Mouse (Mus musculus) limb, embryonic 11.5 days (tissue): ENCODE data around the gene Dock9. TPM values are rescaled to one million over a fixed set of nuclear protein-coding genes. Genes with fewer than 3 reads are reported as not detected.
"Not testable (repeated sequence)": the region's sequence is repeated elsewhere in the genome, so short reads cannot be mapped to it uniquely, and the experiment has no call there.

Experiments used
- ATAC-seq: fragments of 200-750 bp; cut with Nextera tagmentation; 2 replicates; pipeline ENCODE4 v1.8.0; 2017; ENCODE audit warnings: low read depth; ENCODE audit not compliant: insufficient number of reproducible peaks, low FRiP score, low TSS enrichment
- DNase-seq: peaks from one replicate; pipeline ENCODE4 v3.0.0-alpha.2; 2015; ENCODE audit warnings: low spot score
- H3K27ac ChIP-seq: fragments of 300-500 bp; sonication (generic); replicated peaks from 2 replicates; pipeline ENCODE4 v1.5.1; 2014; ENCODE audit warnings: low read depth, mild to moderate bottlenecking, low read length
- H3K27me3 ChIP-seq: fragments of 300-500 bp; sonication (generic); 2 replicates; pipeline ENCODE4 v1.6.1; 2014; ENCODE audit warnings: mild to moderate bottlenecking, low read length, mixed read lengths; ENCODE audit not compliant: control insufficient read depth, insufficient read depth
- H3K36me3 ChIP-seq: fragments of 300-500 bp; sonication (generic); 2 replicates; pipeline ENCODE4 v1.6.1; 2014; ENCODE audit warnings: mild to moderate bottlenecking, low read length, moderate library complexity, mixed read lengths; ENCODE audit not compliant: control insufficient read depth, insufficient read depth
- H3K4me1 ChIP-seq: fragments of 300-500 bp; sonication (generic); 2 replicates; pipeline ENCODE4 v1.6.1; 2014; ENCODE audit warnings: low read length, mixed read lengths; ENCODE audit not compliant: control insufficient read depth, insufficient read depth
- H3K4me2 ChIP-seq: fragments of 300-500 bp; sonication (generic); 2 replicates; pipeline ENCODE4 v1.6.1; 2014; ENCODE audit warnings: low read depth, mild to moderate bottlenecking, moderate library complexity; ENCODE audit not compliant: severe bottlenecking
- H3K4me3 ChIP-seq: fragments of 300-500 bp; sonication (generic); 2 replicates; pipeline ENCODE4 v1.5.1; 2014; ENCODE audit warnings: low read depth, low read length
- H3K9ac ChIP-seq: fragments of 300-500 bp; sonication (generic); 2 replicates; pipeline ENCODE4 v1.6.1; 2014; ENCODE audit warnings: mild to moderate bottlenecking, low read length
- H3K9me3 ChIP-seq: fragments of 300-500 bp; sonication (generic); 2 replicates; pipeline ENCODE4 v1.6.1; 2016; ENCODE audit warnings: low read length; ENCODE audit not compliant: control insufficient read depth
- WGBS: fragments of 180-500 bp; shearing (Covaris S2); extraction: QIAGEN DNeasy Blood & Tissue Kit; methylation state at CpG from one replicate; pipeline ENCODE4 v1.1.7; 2014; 5-methylcytosine and 5-hydroxymethylcytosine counted together
- polyA plus RNA-seq: library from polyadenylated mRNA; unstranded; fragments of >200 nt; fragmentation: Nextera tagmentation; extraction: Ambion mirVana; gene quantifications from 2 replicates; pipeline ENCODE4 v1.2.1, GENCODE M21; 2014

The Dock9 gene
- polyA plus RNA-seq, 1 experiment from 2014 or later, result 5.8 TPM

DNA sequence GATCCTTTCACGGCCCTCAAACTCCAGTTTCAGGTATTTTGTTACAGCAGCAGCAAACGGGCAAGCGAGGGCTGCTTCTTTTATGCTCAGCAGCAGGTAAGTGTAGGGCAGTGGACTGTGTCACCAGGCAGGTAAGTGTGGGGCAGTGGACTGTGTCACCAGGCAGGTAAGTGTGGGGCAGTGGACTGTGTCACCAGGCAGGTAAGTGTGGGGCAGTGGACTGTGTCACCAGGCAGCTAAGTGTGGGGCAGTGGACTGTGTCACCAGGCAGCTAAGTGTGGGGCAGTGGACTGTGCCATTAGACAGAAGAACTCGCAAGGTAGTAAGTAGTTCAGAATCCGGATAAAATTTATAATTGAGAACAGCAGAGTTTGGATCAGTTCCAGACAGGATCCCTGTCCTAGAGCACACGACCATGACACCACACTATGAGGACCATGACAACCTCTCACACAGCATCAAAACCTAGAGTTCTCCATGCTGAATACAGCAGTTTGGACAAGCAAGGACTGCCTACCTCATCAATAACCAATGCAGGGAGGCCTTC, 173.6 kb downstream of the Dock9 start:
- 93% methylated on average over 6 of the region's 6 CpGs for WGBS
- ATAC-seq, H3K9me3 ChIP-seq, DNase-seq, H3K36me3 ChIP-seq, H3K27ac ChIP-seq, H3K4me2 ChIP-seq, H3K27me3 ChIP-seq, H3K4me1 ChIP-seq, H3K4me3 ChIP-seq, H3K9ac ChIP-seq: not testable (repeated sequence)

DNA sequence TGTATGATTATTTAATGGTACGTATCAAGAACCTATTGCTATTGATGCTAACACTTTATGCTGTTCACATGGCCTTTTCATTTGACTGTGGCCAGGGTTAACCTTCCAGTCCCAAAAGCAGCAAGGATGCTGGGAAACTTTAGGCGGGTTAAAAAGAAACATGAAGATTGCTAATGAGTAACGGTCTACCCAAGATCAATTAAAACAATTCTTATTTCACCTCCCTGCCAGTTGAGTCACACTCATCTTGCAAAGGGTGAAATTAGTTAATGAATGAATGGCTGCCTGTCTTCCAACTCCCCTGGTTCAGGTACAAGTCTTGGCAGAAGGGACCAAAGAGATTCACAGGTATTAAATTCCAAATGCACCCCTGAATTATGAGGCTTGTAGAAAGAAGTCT, 175.8 kb downstream of the Dock9 start:
- WGBS, result 92% methylated on average over 3 of the region's 3 CpGs
- H3K4me2 ChIP-seq, result no peak overlapping the region

DNA sequence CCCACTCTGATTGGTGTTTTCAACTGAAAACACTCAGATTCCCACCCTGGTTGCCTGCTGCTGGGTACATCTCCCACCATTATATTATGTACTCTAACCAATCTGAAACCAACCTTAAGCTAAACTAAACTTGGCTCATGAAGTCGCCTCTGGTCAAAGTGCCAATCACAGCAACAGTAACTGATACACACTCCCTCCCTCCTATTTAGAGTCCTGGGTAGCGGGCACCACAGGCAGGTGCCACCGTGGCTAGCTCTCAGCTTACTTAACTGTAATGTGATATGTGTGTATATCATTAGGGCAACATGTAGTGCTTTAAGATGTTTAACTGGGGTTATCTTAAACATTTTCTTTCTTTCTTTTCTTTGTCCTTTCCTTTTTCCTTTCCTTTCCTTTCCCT, 177.1 kb downstream of the Dock9 start:
- Histone ChIP-seq H3K4me2 (no peak overlapping the region), H3K27me3 (no peaks in the 10 kb centered on the region), H3K9ac (no peak overlapping the region), H3K36me3 (peaks cover 3% of the 10 kb centered on the region; the same call in 1 of the 2 replicates), H3K27ac (no peak overlapping the region), H3K4me1 (no peaks in the 10 kb centered on the region), H3K9me3 (no peaks in the 10 kb centered on the region), H3K4me3 (no peak overlapping the region)
- WGBS, result 87% methylated on average over 3 of the region's 3 CpGs
- ATAC-seq (no peak), DNase-seq (no peak)

More for the DNA sequence above, 175.8 kb downstream of the Dock9 start:
- no peaks in the 10 kb centered on the region for H3K9me3 ChIP-seq
- no peak overlapping the region for H3K9ac ChIP-seq
- H3K36me3 ChIP-seq, result peaks cover 3% of the 10 kb centered on the region; the same call in 1 of the 2 replicates
- no peaks in the 10 kb centered on the region for H3K27me3 ChIP-seq
- H3K27ac ChIP-seq, result no peak overlapping the region
- no peak for DNase-seq
- H3K4me3 ChIP-seq, result no peak overlapping the region
- no peaks in the 10 kb centered on the region for H3K4me1 ChIP-seq
- ATAC-seq, result no peak

DNA sequence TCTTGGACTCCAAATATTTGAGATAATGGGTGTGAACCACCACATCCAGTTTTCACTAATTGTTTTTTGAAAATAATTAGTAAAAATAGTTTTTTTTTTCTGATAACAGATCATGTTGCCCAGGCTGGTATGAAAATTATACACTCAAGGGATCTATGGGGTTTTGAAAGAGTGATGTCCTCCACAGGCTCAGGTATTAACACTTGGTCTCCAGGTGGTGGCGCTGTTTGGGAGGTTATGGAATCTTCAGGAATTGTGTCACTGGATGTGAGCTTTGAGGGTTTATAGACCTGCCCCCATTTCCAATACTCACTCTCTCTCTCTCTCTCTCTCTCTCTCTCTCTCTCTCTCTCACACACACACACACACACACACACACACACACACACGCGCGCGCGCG, 177.5 kb downstream of the Dock9 start:
- H3K4me1 ChIP-seq, result no peaks in the 10 kb centered on the region
- H3K9me3 ChIP-seq, result no peaks in the 10 kb centered on the region
- no peak overlapping the region for H3K27ac ChIP-seq
- H3K9ac ChIP-seq, result no peak overlapping the region
- ATAC-seq, result no peak
- WGBS, result over 99% methylated on average over 7 of the region's 7 CpGs
- no peak overlapping the region for H3K4me2 ChIP-seq
- H3K27me3 ChIP-seq, result no peaks in the 10 kb centered on the region
- no peak overlapping the region for H3K4me3 ChIP-seq
- no peak for DNase-seq
- H3K36me3 ChIP-seq, result peaks cover 3% of the 10 kb centered on the region; the same call in 1 of the 2 replicates

DNA sequence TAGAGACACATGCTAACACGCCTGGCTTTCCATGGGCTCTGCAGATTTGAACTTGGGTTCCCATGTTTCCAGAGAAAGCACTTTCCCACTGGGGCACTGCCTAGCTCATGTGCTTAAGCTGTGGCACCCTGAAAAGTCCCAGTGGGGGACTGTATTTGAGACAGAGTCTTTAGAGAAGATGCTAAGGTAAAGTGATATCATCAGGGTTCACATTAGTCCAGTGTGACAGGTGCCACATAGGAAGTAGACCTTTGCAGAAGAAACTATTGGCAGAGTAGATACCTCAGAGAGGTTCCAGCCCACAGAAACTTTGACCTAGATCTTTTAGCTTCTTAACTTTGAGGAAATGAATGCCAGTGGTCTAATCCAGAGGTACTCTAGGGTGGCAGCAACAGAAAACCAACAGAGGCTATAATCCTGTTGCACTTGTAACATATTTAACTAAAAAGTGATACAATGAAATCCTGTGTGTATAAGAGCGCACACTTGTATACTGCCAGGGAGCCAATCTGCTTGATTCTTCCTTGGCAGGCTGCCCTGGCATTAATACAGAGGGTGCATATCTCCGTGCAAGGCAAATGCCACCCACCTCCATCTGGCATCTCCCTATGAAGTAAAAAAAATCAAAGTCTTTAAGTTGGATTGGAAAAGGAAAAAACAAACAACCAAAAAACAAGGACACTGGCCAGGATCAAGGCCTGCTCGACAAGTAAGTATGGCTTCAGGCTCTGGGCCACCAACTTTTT, 179.8 kb downstream of the Dock9 start:
- DNase-seq (no peak), ATAC-seq (no peak)
- no peaks in the 10 kb centered on the region for H3K27me3 ChIP-seq
- H3K4me1 ChIP-seq, result no peaks in the 10 kb centered on the region
- no peak overlapping the region for H3K27ac ChIP-seq
- H3K36me3 ChIP-seq, result peaks cover 3% of the 10 kb centered on the region; the same call in 1 of the 2 replicates
- H3K4me3 ChIP-seq, result no peak overlapping the region
- H3K9me3 ChIP-seq, result no peaks in the 10 kb centered on the region
- H3K4me2 ChIP-seq, result no peak overlapping the region
- WGBS, result 92% methylated on average over 4 of the region's 4 CpGs
- H3K9ac ChIP-seq, result no peak overlapping the region

DNA sequence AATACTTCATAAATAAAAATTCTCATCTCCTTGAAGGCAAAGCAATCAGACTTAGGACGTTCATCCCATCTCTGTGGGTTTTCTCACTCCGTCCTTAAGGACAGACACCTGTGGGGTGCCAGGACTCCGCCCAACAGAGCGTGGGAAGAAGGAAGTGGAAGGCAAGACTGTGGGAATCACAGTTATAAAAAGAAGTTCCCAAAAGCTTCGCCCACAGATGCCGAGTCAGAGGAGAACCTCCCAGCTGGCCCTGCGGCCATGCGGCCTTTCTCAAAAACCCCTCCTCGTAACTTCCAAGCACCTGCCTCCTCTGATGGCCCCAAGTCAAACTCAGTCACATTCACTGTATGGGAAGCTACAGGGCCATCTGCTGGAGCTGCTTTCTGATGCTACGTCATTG, 182.2 kb downstream of the Dock9 start:
- no peak overlapping the region for H3K9ac ChIP-seq
- WGBS, result 76% methylated on average over 10 of the region's 10 CpGs
- ATAC-seq (no peak), DNase-seq (no peak)
- H3K27ac ChIP-seq, result no peak overlapping the region
- H3K36me3 ChIP-seq, result no peaks in the 10 kb centered on the region
- peaks cover 2% of the 10 kb centered on the region; the same call in 1 of the 2 replicates for H3K4me1 ChIP-seq
- no peaks in the 10 kb centered on the region for H3K9me3 ChIP-seq
- no peak overlapping the region for H3K4me3 ChIP-seq
- no peak overlapping the region for H3K4me2 ChIP-seq
- no peaks in the 10 kb centered on the region for H3K27me3 ChIP-seq

DNA sequence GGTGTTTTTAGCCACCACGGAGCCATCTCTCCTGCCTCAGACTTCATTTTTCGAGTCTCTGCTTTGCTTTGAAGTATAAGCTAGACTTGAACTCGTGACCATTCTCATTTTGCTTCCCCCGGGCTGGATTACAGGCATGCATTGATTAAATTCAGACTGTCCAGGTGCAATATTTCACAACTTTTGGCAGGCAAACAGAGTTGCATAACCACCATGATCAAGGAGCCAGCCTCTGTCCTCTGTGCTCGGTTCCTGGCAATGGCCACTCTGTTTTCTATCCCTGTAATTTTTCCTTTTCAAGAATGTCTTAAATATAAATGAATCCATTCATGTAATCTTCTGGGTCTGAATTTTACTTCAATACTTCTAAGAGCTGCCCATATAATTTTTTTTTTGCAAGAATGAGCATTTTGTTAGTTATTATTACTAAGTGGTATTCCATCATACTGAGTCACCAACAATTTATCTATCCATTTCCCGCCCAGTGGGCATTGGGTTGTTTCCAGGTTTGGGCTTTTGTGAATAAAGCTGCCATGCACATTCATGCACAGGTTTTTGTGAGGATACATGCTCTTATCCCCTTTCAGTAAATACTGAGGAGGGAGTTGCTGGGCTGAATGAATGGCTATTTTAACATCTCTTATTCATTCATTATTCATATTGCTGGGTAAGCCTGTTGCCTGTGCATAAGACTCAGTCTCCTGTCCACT, 183.0 kb downstream of the Dock9 start:
- Histone ChIP-seq H3K27ac (no peak overlapping the region), H3K9ac (no peak overlapping the region), H3K4me1 (peaks cover 2% of the 10 kb centered on the region; the same call in 1 of the 2 replicates), H3K4me3 (no peak overlapping the region), H3K27me3 (no peaks in the 10 kb centered on the region), H3K36me3 (no peaks in the 10 kb centered on the region), H3K4me2 (no peak overlapping the region), H3K9me3 (no peaks in the 10 kb centered on the region)
- no peak for ATAC-seq
- 87% methylated on average over 6 of the region's 6 CpGs for WGBS
- DNase-seq, result no peak

DNA sequence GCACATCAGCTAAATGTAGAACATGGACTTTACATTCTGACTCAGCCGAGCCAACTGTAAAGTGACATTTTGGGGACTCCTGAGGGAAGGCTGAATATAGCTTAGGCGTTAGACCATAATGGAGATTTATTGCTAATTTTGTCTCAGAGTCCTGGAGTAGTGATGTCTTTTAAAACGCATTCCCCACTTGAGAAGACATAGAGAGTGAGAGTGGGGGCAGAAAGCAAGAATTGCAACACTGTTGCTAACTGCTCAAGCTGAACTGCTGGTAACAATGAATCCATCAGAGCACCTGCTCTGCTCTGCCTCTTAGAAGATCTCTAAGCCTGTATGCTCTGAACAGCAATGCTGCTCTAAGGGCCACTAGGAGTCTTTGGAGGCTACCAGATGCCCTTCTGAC, 184.1 kb downstream of the Dock9 start:
- H3K27ac ChIP-seq, result no peak overlapping the region
- peaks cover 3% of the 10 kb centered on the region; the same call in 1 of the 2 replicates for H3K4me1 ChIP-seq
- H3K4me2 ChIP-seq, result no peak overlapping the region
- 84% methylated on average over 3 of the region's 3 CpGs for WGBS
- no peak overlapping the region for H3K4me3 ChIP-seq
- H3K9ac ChIP-seq, result no peak overlapping the region
- H3K36me3 ChIP-seq, result no peaks in the 10 kb centered on the region
- DNase-seq, result no peak
- no peak for ATAC-seq
- H3K9me3 ChIP-seq, result no peaks in the 10 kb centered on the region
- H3K27me3 ChIP-seq, result no peaks in the 10 kb centered on the region
